In the genomic region with DNA sequence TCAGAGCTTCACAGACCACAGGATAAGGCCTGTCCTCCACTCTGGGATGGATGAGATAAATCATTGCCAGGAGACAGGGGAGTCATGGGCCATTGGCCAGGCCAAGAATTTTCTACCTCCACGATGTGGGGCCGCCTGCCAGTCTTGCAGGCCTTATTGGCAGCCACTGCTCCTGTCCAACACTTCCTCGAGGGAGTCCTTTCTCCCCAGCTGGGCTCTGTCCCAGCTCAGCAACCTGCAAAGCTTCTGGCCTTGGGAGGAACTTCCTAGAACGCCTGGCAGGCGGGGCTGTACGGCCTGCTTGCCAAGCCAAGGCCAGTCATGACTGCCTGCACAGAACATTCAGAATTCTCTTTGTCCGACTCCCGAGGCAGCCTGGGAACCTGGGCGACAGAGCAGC, we compare ENCODE assay signal across 9 mouse cellular contexts. TPM values are rescaled to one million over a fixed set of nuclear protein-coding genes. Genes with fewer than 3 reads are reported as not detected.
DNase-seq lines count a peak whose midpoint lies in the region; ATAC-seq lines count a peak whose summit lies in the region.
"Had no signal": no experiment of that assay in that cellular context is flagged by ENCODE, and none has a peak within 500 bp of the region (broad histone marks: within the 10 kb centered on the region; RNA-seq: fewer than 3 reads in every experiment).

No protein-coding gene starts in this region.

- H3K4me3 ChIP-seq in forebrain, embryonic 14.5 days (ENCODE audit: low read depth, low read length), result no peak overlapping the region
- no peak overlapping the region for H3K4me3 ChIP-seq in midbrain, embryonic 16.5 days (ENCODE audit: low read depth, low read length)
- no peak overlapping the region for H3K4me3 ChIP-seq in liver, embryonic 11.5 days (ENCODE audit: low read depth, low read length)

- H3K36me3 ChIP-seq in forebrain, embryonic 14.5 days (ENCODE audit: control insufficient read depth, insufficient read depth, low read length), result no peaks in the 10 kb centered on the region
- no peaks in the 10 kb centered on the region for H3K36me3 ChIP-seq in midbrain, embryonic 16.5 days (ENCODE audit: control insufficient read depth, insufficient read depth, low read length)
- no peaks in the 10 kb centered on the region for H3K36me3 ChIP-seq in liver, embryonic 11.5 days (ENCODE audit: control insufficient read depth, insufficient read depth, low read length)

- DNase-seq in urinary bladder, postnatal 25 days (ENCODE audit: low spot score), result peak; percentile 54
- DNase-seq in urinary bladder, postnatal 10 days (ENCODE audit: low spot score), result no peak
- peak; percentile 68 for DNase-seq in forebrain, embryonic 14.5 days (ENCODE audit: low spot score)
- peak; percentile 73 to 74 for DNase-seq in heart, postnatal 36 days
- DNase-seq in kidney, postnatal 36 days, result peak; percentile 89 to 94
- DNase-seq in liver, embryonic 11.5 days (ENCODE audit: low spot score), result no peak

- intact Hi-C loops in heart, postnatal 36 days (cut with DNase I), result loop anchor here (2.0 to 5.0 kb wide), 2 partner anchors 36 to 69 kb away; no protein-coding TSS in a partner anchor

- peak overlapping the region; percentile 30; the same call in 1 of the 2 replicates for H3K27ac ChIP-seq in forebrain, embryonic 14.5 days (ENCODE audit: low read depth, low read length)
- peak overlapping the region; percentile 56; the same call in 1 of the 2 replicates for H3K27ac ChIP-seq in midbrain, embryonic 16.5 days (ENCODE audit: low read length)
- H3K27ac ChIP-seq in liver, embryonic 11.5 days (ENCODE audit: low read depth, low read length), result no peak overlapping the region
- H3K27ac ChIP-seq: macrophage had no signal

- H3K4me2 ChIP-seq in forebrain, embryonic 14.5 days (ENCODE audit: low read length), result no peak overlapping the region
- no peak overlapping the region for H3K4me2 ChIP-seq in midbrain, embryonic 16.5 days (ENCODE audit: low read length)
- H3K4me2 ChIP-seq in liver, embryonic 11.5 days, result no peak overlapping the region

- H3K4me1 ChIP-seq in forebrain, embryonic 14.5 days (ENCODE audit: control insufficient read depth, insufficient read depth, low read length), result peaks cover 26% of the 10 kb centered on the region
- peaks cover 35% of the 10 kb centered on the region for H3K4me1 ChIP-seq in midbrain, embryonic 16.5 days (ENCODE audit: control insufficient read depth, insufficient read depth, low read length)
- H3K4me1 ChIP-seq in liver, embryonic 11.5 days (replicated peaks; ENCODE audit: control insufficient read depth, insufficient read depth, low read length), result no peaks in the 10 kb centered on the region

- WGBS in forebrain, embryonic 14.5 days, result 60% methylated on average over 9 of the region's 9 CpGs
- WGBS in midbrain, embryonic 16.5 days, result 64% methylated on average over 9 of the region's 9 CpGs
- 81% methylated on average over 9 of the region's 9 CpGs for WGBS in liver, embryonic 11.5 days

- no peak for ATAC-seq in forebrain, embryonic 14.5 days
- ATAC-seq in midbrain, embryonic 16.5 days, result peak; percentile 15; the same call in 1 of the 2 replicates
- ATAC-seq in CD4-positive, CD25-positive, alpha-beta regulatory T cell, adult 4 months, result no peak
- no peak for ATAC-seq in liver, embryonic 11.5 days (replicated peaks; ENCODE audit: low FRiP score)

- H3K9ac ChIP-seq in forebrain, embryonic 14.5 days (ENCODE audit: low read length), result peak overlapping the region; percentile 0; the same call in 1 of the 2 replicates
- H3K9ac ChIP-seq in midbrain, embryonic 16.5 days (ENCODE audit: low read depth, low read length), result no peak overlapping the region
- H3K9ac ChIP-seq in liver, embryonic 11.5 days (ENCODE audit: low read depth, low read length), result no peak overlapping the region

- H3K9me3 ChIP-seq in forebrain, embryonic 14.5 days (replicated peaks; ENCODE audit: control insufficient read depth, low read length), result no peaks in the 10 kb centered on the region
- H3K9me3 ChIP-seq in midbrain, embryonic 16.5 days (replicated peaks; ENCODE audit: control insufficient read depth, low read length, poor library complexity, severe bottlenecking), result no peaks in the 10 kb centered on the region
- no peaks in the 10 kb centered on the region for H3K9me3 ChIP-seq in liver, embryonic 11.5 days (ENCODE audit: control insufficient read depth, low read length)

- no peaks in the 10 kb centered on the region for H3K27me3 ChIP-seq in forebrain, embryonic 14.5 days (replicated peaks; ENCODE audit: control insufficient read depth, insufficient read depth, low read length)
- H3K27me3 ChIP-seq in midbrain, embryonic 16.5 days (ENCODE audit: control insufficient read depth, insufficient read depth, low read depth, low read length), result no peaks in the 10 kb centered on the region
- H3K27me3 ChIP-seq in liver, embryonic 11.5 days (replicated peaks; ENCODE audit: control insufficient read depth, insufficient read depth, low read length), result no peaks in the 10 kb centered on the region

RNA-seq across cellular contexts. Expression of a gene that starts 58.3 kb away (rescaled TPM):
- 26.1 and 38.3 TPM in 2 replicates for polyA plus RNA-seq in forebrain, embryonic 14.5 days (2014; fragmentation: Nextera tagmentation; extraction: Ambion mirVana)
- 10 to 100 TPM; 18.6 to 20.8 TPM for total RNA-seq in heart, postnatal 36 days (2021)
- polyA plus RNA-seq in midbrain, embryonic 16.5 days (2015; fragmentation: Nextera tagmentation; extraction: Ambion mirVana), result 53.9 and 57.1 TPM in 2 replicates
- polyA plus RNA-seq in CD4-positive, CD25-positive, alpha-beta regulatory T cell, adult 4 months (2017; shearing (Covaris generic)), result under 1 TPM; 0.29 to 0.98 TPM
- polyA plus RNA-seq in liver, embryonic 11.5 days (2014; fragmentation: Nextera tagmentation; extraction: Ambion mirVana), result 8.8 and 8.9 TPM in 2 replicates

Comparison
In these comparisons a context has a peak if more than half of its experiments do, and no peak if none do; other contexts are left out.
1. DNase-seq: peak in urinary bladder, postnatal 25 days (single experiment), forebrain, embryonic 14.5 days (single experiment), heart, postnatal 36 days (2 of 2) and kidney, postnatal 36 days (2 of 2); none in urinary bladder, postnatal 10 days (single experiment) and liver, embryonic 11.5 days (single experiment).